Mouse (Mus musculus) granulocyte monocyte progenitor cell, adult 5-6 weeks (primary cell): ENCODE data around the gene Asxl2. TPM values are rescaled to one million over a fixed set of nuclear protein-coding genes. Genes with fewer than 3 reads are reported as not detected.
A peak's percentile ranks its signal among the peaks of the same experiment; 100 is the strongest.
"Not testable (repeated sequence)": the region's sequence is repeated elsewhere in the genome, so short reads cannot be mapped to it uniquely, and the experiment has no call there.

Experiments used
- ATAC-seq: replicated peaks from 2 replicates; pipeline ENCODE4 v1.8.0; 2016; ENCODE audit warnings: mild to moderate bottlenecking, moderate TSS enrichment, inconsistent platforms; ENCODE audit not compliant: poor library complexity, severe bottlenecking
- total RNA-seq, 2 experiments: library from RNA; stranded (forward) in 1 of 2; stranded (reverse) in 1 of 2; fragments of 200-712, 200-1000 nt in 1 of 2; fragments of >200 nt in 1 of 2; fragmentation: Nextera tagmentation in 1 of 2; gene quantifications; 2 replicates each; pipeline ENCODE4 v1.2.3; 2014 to 2017

Gene Asxl2
- total RNA-seq (2014; fragmentation: Nextera tagmentation) (44.4 and 53.1 TPM in 2 replicates), total RNA-seq (2017) (26.9 and 30.2 TPM in 2 replicates)

DNA sequence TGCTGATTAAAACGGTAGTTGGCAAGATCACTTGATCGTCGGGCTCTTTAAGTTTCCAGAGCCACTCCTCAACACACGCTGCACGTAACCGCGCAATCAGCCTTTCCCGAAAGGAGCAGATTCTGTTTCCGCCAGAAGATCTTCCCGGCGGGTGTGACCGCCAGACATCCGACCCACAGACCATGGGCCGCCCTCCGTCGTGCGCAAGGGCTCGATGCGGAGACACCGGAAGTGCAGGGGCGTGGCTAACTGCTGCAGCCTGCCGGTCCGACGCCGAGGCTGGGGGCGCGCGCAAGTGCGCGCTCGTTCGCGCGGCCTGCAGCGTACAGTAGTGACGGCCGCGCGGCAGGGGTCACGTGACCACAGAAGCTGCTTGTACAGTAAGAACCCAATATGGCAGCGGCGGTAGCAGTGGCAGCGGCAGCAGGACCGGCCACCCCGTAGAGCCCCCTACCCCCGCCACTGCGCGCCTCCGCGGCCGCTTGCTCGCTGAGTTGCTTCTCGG, at the start of gene Asxl2:
TSS of gene Asxl2 (plus strand) at position 328 of the 505 bp plus-strand sequence.
- ATAC-seq, result peak; percentile 85

DNA sequence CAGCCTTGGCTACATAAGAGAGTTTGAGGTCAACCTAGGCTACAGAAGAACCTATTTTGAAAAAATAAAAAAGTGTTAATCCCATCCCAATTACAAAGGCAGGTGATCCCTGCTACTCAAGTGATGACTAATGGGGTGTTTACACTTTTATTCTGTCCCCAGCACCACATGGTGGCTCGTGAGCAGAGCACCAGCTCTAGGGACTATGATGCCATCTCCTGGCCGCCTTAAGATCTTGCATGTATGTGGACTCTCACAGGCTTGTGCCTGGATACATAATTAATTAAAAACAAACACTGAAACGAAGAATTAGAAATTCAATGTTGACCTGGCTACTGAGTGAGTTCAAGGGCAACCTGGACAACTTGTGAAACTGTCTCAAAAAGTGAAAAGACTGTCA, 49.5 kb upstream of the Asxl2 start:
- ATAC-seq, result peak; percentile 90

DNA sequence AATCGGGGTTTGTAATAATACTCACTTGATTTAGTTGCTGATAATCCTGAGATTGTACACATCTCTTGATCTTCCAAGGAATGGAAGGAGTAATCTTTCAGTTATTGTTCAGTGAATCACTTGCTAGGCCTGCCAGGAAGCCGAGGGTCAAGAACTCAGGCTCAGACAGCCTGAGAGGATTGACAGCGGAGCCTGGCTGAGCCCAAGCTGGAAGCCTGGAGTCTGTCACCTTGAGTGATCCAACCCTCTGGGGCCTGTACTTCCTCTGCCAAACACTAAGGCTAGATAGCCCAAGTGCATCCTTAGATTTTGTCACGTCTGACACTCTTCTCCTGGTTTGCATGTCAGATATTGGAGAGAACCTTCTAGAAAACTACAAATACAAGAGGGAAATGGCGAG, 48.9 kb upstream of the Asxl2 start:
- ATAC-seq, result no peak

DNA sequence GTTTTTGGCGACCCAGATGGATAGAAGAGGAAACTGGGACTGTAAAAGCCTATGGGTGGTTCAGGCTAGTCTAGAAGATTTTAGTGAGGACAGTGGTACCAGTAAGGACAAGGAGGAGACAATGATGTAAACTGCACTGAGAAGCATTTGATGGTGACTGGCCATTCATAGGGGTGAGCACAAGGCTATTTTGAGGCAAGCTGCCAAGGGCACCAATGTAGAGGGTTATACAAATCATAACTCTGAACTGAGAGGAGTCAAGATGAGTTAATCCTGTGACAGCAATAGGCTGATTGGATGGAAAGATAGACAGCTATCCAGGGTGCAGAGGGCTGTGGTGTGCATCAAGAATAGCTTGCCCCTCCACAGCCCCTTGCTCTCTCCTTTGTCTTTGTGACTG, 41.8 kb upstream of the Asxl2 start:
- ATAC-seq, result no peak

DNA sequence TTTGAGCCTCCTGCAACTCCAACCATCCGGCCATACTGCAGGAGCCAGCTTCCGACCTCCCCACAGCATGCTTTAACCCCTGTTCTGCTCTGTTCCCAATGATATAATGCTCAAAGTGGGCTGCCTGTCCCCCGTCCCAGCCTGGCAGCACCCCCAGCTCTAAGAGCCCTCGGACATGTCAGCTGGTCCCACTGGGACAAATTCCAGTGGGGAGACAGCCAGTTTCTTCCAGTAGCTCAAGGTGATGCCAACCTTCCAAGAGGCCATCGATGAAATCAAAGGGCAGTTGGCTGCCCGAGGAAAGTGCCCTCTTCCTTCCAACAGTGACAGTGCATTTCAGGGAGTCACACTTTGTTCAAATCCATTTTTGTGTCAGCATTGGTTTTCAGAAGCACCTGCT, 41.4 kb upstream of the Asxl2 start:
- no peak for ATAC-seq

DNA sequence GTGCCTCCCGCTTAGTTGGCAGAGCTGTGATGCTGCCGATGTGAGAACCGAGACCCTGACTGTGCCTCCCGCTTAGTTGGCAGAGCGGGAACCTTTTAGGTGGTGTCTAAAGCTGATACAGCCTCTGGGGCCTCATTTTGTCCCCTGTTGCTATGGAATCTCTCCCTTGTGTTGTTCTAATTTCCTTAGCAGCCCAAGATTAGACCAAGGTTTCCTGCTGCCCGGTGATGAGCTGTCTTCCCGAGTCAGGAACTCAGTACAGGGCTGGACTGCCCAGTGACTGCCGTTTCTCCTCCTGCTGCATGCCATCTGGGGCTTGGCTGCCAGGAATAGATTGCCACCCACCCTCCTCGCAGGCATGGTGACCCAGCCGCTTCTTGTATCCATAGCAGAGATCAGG, 40.7 kb upstream of the Asxl2 start:
- ATAC-seq, result no peak

DNA sequence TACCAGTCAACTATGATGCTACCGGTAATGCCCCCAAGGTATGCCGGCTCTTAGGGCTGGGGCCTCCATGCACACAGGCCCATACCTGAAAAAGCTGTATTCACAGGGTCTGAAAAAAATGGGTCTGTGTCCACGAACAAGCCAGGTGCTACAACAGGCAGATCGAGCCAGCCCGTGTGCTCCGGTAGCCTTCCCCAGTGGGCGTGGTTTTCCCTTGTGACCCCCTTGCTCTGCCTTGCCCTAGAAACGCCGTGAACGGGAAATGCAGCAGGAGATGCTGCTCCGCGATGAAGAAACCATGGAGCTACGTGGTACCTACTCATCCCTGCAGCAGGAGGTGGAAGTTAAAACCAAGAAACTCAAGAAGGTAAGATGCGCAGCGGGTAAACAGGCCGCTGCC, 38.8 kb upstream of the Asxl2 start:
- no peak for ATAC-seq

DNA sequence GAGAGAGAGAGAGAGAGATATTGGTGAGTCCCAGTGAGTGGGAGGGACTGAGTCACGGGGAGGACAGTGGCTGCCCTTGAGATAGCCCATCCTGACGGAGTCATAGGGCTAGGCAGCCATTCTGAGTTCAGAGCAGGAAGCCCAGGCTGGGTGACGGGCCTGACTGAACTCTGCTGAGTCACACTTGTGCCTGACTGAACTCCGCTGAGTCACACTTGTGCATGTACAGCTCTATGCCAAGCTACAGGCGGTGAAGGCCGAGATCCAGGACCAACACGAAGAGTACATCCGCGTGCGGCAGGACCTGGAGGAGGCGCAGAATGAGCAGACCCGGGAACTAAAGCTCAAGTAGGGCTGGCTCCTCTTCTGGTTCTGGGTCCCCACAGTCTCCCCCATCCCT, 37.3 kb upstream of the Asxl2 start:
- no peak for ATAC-seq

DNA sequence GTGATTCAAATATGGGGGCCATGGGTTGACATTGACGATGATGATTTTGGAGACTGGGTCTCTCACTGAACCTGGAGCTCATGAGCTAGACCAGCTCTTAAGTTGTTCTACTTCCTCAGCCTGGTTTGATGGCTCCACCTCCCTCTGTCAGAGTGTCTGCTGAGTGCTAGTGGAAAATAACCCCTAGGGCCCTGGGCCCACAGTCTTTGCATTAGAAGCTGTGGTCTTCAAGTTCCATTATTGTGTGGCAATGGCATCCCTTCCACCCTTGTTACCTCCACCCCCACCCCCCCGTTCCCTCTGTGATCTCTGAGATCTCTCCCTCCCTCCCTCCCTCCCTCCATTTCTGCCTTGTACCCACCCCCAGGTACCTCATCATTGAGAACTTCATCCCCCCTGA, 36.6 kb upstream of the Asxl2 start:
- no peak for ATAC-seq

DNA sequence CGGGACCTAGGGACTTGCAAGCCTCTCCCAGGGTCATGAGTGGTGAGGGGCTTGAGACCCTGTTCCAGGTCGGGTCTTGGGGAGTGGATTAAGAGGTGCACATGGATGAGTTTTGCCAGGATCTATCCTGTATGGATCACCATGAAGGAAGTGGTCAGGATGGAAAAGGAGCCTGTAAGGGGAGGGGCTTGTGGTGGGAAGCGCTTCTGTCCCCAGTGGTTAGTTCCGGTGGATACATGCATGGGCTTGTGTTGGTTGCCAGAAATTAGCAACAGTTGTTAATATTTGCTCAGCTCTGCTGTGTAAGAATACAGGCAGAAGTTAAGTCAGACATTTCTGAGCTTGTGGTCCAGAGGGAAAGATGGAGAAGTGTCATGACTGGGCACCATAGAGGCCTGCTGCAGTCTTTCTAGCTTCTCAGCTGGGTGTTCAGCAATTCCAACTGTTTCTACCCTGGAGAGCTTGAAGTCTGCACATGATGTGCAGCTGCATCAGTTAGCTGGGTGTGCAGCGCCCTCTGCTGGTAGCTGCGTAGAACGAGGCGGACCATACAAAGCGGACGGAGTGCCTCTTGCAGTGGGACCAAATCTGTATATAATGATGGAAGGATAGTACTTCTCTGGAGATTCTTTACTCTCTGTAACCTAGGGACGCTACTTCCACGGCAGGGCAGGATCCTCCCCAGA, 35.9 kb upstream of the Asxl2 start:
- ATAC-seq, result peak; percentile 86

DNA sequence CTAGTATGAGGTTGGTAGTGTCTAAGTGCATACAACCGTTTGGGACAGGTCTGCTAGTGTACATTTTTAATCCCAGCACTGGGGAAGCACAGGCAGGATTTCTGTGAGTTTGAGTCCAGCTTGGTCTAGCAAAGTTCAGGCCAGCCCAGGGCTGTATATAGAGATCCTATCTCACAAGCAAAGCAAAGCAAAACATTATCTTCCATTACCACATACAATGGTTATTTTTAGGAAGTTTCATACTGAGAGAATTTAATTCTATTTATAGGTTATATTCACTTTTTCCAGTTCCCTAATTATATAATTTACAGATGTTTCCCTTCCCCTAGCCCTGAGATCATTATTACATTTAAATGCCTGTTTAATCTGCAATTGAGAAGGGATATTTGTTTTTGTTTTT, 35.4 kb upstream of the Asxl2 start:
- peak; percentile 64 for ATAC-seq

DNA sequence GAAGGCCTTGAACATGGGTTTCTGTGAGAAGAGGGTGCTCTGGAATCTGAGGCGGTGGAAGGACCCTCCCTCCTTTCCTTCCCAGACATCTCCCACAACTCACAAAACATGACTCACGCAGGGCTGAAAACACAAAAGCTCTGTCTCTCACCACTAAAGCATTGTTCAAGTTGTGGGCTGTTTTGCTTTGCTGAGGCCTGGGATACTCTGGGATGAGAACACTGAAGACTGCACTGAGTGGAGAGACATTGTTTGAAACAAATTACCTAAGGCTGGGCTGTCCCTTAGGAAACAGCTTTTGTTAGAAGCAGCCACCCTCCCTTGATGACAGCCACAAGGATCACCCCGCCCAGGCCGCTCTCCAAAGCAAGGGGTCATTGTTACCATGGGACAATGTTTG, 33.5 kb upstream of the Asxl2 start:
- no peak for ATAC-seq

DNA sequence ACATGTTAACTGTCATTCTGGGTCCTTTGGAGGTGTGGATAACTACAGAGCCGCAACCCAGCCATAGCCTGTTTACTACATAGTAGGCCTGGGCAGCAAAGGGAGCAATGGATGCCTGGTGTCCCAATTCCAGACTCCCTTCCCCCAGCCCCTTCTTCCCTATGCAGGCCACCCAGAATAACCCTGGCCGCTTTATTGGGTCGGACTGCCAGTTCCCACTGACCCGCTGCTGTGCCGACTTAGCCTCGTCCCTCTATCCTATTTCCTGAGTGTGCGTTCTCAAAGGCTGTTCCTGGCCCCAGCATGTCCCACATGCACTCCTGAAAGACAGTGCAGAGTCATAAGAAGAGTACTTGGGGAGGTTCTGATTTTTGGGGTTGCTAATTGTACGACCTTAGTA, 29.7 kb upstream of the Asxl2 start:
- ATAC-seq, result no peak

DNA sequence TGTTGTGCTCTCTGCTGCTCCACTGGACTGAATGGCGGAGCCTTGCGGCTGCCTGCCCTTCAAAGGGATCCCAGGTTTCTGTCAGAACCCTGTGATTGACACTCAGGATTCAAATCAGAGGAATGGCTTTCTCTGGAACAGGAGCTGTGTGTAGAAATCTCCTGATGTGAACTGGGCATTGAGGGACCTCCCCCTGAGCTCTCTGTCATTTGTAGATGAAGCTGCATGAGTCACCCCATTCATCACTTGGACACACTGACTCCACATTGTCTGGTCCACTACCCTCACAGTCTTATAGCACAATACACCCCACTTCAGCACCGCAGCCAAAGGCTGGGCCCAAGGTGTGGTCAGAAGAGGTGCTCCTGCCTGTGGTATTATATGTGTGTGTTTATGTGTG, 21.0 kb upstream of the Asxl2 start:
- not testable (repeated sequence) for ATAC-seq

DNA sequence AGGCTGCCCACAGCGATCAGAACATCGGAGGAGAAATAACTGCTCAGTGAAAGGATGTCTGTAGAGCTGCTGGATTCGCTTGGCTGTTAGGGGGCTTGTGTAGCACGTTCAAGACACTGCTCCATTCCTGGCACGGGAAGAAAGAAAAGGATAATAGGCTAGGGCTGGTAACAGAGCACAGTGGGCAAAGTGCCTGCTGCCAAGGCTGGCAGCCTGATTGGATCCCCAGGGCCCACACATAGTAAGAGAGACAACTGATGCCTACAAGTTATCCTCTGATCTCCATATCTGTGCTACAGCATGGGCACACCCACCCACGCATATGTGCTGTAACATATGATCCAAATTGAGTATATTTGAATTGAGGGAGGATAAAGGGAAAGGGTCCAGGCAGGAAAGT, 20.1 kb upstream of the Asxl2 start:
- ATAC-seq, result no peak

DNA sequence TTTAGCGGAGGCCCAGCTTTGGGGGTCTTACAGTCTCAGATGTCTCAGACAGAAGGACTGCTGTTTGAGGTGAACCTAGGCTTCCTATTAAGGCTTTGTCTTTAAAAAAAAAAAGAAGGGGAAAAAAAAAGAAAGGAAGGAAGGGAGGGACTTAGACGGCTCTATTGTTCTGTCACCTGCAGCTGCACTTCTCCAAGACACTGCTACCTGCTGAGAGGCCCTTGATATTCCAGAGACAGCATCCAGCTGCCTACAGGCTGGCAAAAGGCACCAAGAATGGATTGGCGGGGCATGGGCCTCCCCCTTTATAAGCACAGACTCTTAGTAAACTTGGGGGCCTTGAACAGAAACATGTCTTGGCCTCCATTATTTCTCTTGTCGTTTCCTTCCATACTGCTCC, 11.7 kb upstream of the Asxl2 start:
- no peak for ATAC-seq

DNA sequence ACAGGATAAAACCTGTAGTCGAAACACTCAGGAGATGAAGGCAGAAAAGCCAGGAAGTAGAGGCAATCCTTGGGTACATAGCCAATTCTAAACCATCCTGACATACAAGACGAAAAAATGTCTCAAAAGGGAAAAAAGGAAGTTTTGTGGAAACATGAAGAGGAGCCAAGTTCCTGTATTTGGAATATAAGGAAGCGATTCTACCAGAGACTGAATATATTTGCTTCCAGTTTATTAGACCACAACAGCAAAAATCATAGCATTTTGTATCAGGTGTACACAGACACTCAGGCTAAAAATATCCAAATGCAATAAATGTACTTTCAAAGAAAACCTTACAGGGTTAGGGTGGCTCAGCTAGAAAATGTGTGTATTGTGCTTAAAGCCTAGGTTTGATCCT, 7.9 kb upstream of the Asxl2 start:
- ATAC-seq, result peak; percentile 55

DNA sequence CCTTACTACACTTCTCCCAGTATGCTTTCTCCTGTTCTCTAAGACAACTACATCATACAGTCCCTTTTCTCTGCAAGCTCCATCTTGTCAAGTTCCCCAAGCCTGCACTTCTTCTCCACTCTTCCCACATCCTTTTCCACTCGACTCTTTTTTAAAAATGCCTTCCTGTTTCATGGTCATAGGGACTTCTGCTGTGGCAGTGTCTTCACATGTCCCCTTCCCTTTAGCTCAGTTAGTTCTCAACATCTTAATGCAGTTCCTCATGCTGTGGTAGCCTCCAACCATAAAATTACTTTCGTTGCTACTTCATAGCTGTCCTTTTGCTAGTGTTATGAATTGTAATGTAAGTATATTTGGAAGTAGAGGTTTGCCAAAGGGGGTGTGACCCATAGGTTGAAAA, 6.1 kb upstream of the Asxl2 start:
- peak; percentile 52 for ATAC-seq

DNA sequence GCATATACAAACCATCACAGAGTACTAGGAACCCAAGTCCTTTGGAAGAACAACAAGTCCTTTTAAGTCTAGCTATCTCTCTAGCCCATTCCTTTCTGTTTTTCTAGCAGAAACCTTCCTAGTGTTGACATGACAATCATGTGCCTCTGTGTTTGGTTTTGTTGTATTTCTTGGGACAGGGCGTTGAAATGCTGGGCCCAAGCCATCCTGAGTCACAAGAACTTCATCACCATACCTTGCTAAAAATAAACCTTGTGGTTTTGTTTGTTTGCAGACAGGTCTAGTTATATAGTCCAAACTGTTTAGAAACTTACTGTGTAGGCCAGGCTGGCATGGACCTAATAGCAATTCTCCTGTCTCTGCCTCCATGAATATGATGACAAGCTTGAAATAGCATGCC, 3.9 kb upstream of the Asxl2 start:
- no peak for ATAC-seq

DNA sequence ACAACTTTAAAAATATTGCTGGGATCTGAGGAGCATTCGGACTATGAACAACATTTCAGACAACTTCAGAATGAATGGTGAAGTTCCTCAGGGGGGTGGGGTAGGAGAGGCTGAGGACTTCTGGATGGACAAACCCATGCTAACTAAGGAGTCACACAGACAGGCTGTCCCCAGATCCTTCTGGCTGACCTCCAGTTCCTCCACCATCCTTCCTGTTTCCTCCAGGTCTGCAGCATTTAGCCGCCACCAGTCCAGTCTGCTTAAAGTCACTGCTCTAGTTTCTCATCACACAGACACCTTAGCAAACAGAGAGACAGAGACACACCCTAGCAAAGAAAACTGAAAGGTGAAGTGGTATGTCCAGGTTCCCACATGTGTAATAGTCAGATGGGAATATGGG, 2.5 kb upstream of the Asxl2 start:
- no peak for ATAC-seq

DNA sequence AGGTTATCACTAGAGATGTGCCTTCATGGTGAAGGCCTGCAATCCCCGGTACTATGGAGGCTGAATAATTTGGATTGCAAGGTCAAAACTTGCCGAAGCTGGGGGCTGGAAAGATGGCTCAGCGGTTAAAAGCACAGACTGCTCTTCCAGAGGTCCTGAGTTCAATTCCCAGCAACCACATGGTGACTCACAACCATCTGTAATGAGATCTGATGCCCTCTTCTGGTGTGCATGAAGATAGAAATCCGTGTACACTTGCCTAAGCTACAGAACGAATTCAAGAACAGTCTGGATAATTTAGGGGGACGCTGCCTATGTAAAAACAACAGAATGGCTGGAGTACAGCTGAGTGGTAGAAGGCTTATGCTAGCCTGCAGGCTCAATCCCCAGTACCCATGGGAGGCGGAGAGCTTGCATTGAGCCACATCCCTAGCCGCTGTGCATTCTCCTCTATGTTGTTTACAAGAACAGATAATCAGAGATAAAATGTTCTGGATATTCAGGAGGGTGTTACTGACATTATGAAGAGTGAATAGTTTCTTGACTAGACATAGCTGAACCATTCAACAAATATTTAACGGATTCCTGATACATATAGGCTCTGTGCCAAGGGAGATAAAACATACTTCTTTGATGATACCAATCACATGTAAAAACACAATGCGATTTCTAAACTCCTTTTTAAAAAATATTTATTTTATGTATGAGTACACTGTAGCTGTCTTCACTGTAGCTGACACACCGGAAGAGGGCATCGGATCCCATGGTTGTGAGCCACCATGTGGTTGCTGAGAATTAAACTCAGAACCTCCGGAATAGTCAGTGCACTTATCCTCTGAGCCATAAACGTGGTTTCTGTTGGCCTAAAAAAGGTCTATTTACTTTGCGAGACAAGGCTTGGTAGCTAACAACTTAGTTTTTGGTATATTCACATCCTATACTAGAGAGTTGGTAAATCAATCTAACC, 999 bp upstream of the Asxl2 start:
- ATAC-seq, result no peak
